Mouse (Mus musculus) olfactory bulb, adult 2 months (tissue): ENCODE measurements around the gene Tsnax.

Experiments used
- CTCF ChIP-seq: fragments of 200-500 bp; IDR thresholded peaks from 2 replicates; pipeline ENCODE4 v1.5.1; 2012; ENCODE audit warnings: low read depth, mild to moderate bottlenecking, low read length, moderate library complexity; ENCODE audit not compliant: insufficient read depth
- POLR2A ChIP-seq: fragments of 200-500 bp; IDR thresholded peaks from 2 replicates; pipeline ENCODE4 v1.6.1; 2012; ENCODE audit warnings: mild to moderate bottlenecking, low read depth, low read length, moderate library complexity; ENCODE audit not compliant: insufficient read depth

- TF ChIP-seq CTCF (no peak), POLR2A (no peak)
These were observed 36.4 kb downstream of the Tsnax start for GRCm38 (mm10) chr8:125049051-125049750.
